Mouse (Mus musculus): Measurements from ENCODE around the gene A1cf. TPM values are rescaled to one million over a fixed set of nuclear protein-coding genes. Genes with fewer than 3 reads are reported as not detected.

The A1cf gene
- polyA plus RNA-seq, 1 experiment from 2014 or later: 0.79 TPM

DNA sequence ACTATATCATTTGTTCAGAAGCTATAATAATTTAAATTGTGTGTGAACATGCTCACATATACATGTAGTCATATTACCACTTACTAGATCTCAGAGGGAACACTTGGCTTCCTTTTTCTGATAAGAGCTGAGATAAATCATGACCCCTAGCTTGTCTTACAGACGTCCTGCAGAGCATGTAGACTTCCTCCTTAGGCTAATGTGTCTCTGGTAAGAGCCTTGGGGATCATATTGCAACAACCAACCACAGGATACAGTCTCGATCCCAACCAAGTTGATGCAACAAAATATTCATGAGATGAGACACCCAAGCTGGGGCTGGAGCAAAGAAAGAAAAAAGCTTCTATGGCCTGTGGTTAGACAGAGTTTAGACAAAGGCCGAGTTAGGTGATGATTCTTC, 94.6 kb downstream of the A1cf start:
- H3K36me3 ChIP-seq (ENCODE audit: control insufficient read depth, insufficient read depth, low read length): no peaks in the 10 kb centered on the region
- no peak overlapping the region for H3K9ac ChIP-seq (ENCODE audit: low read depth, low read length)
- 38% methylated on average over 3 of the region's 3 CpGs for WGBS
- no peak overlapping the region for H3K4me3 ChIP-seq (ENCODE audit: low read length)
- no peaks in the 10 kb centered on the region for H3K27me3 ChIP-seq (ENCODE audit: control insufficient read depth, insufficient read depth, low read length)
- no peak overlapping the region for H3K4me2 ChIP-seq (replicated peaks; ENCODE audit: low read depth, low read length)
- ATAC-seq (ENCODE audit: low FRiP score, low TSS enrichment): no peak
- H3K27ac ChIP-seq (ENCODE audit: low read depth, low read length): no peak overlapping the region
- no peaks in the 10 kb centered on the region for H3K4me1 ChIP-seq (ENCODE audit: control insufficient read depth, insufficient read depth, low read length)
- H3K9me3 ChIP-seq (ENCODE audit: control insufficient read depth, low read length): no peaks in the 10 kb centered on the region

- Histone ChIP-seq H3K9ac (ENCODE audit: low read depth, low read length) (no peak overlapping the region), H3K27me3 (ENCODE audit: control insufficient read depth, insufficient read depth, low read length) (no peaks in the 10 kb centered on the region), H3K36me3 (ENCODE audit: control insufficient read depth, insufficient read depth, low read length) (no peaks in the 10 kb centered on the region), H3K4me2 (replicated peaks; ENCODE audit: low read depth, low read length) (no peak overlapping the region), H3K4me3 (ENCODE audit: low read length) (no peak overlapping the region), H3K4me1 (ENCODE audit: control insufficient read depth, insufficient read depth, low read length) (no peaks in the 10 kb centered on the region), H3K9me3 (ENCODE audit: control insufficient read depth, low read length) (no peaks in the 10 kb centered on the region), H3K27ac (ENCODE audit: low read depth, low read length) (no peak overlapping the region)
- WGBS: 74% methylated on average over 5 of the region's 5 CpGs
- ATAC-seq (ENCODE audit: low FRiP score, low TSS enrichment): no peak
These were observed 99.5 kb downstream of the A1cf start for GRCm38 (mm10) chr19:31967933-31968532.

DNA sequence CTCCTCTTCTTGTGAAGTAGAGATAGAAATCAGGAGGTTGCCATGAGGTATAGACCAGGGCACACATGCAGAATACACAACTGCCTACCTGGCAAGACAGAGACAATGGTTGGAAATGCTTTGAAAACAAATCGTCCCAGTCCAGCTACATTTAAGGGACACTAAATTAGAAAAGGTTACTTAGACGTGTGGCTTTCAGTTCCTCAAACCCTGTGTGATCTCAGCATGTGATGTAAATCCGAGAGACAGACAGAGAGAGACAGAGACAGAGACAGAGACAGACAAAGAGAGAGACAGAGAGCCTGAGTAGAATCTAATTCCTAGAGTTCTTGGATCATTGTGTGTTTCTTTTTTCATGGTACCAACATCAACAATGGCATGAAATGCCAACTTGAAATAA, 102.8 kb downstream of the A1cf start:
- no peaks in the 10 kb centered on the region for H3K36me3 ChIP-seq (ENCODE audit: control insufficient read depth, insufficient read depth, low read length)
- no peak for ATAC-seq (ENCODE audit: low FRiP score, low TSS enrichment)
- no peaks in the 10 kb centered on the region for H3K27me3 ChIP-seq (ENCODE audit: control insufficient read depth, insufficient read depth, low read length)
- H3K4me1 ChIP-seq (ENCODE audit: control insufficient read depth, insufficient read depth, low read length): 0 out of 2 replicates have a peak, but pooled peaks cover 3% of the 10 kb centered on the region
- no peak overlapping the region for H3K4me2 ChIP-seq (replicated peaks; ENCODE audit: low read depth, low read length)
- H3K9ac ChIP-seq (ENCODE audit: low read depth, low read length): no peak overlapping the region
- H3K9me3 ChIP-seq (ENCODE audit: control insufficient read depth, low read length): no peaks in the 10 kb centered on the region
- 50% methylated on average over 3 of the region's 3 CpGs for WGBS
- no peak overlapping the region for H3K27ac ChIP-seq (ENCODE audit: low read depth, low read length)
- no peak overlapping the region for H3K4me3 ChIP-seq (ENCODE audit: low read length)

GRCm38 (mm10) chr19:31971998-31972397, 103.4 kb downstream of the A1cf start:
- ATAC-seq (ENCODE audit: low FRiP score, low TSS enrichment): peak; percentile 89
- 11% methylated on average over 6 of the region's 6 CpGs for WGBS

GRCm38 (mm10) chr19:31975882-31976281, 107.3 kb downstream of the A1cf start:
- no peaks in the 10 kb centered on the region for H3K27me3 ChIP-seq (ENCODE audit: control insufficient read depth, insufficient read depth, low read length)
- H3K9me3 ChIP-seq (ENCODE audit: control insufficient read depth, low read length): no peaks in the 10 kb centered on the region
- H3K27ac ChIP-seq (ENCODE audit: low read depth, low read length): no peak overlapping the region
- H3K4me3 ChIP-seq (ENCODE audit: low read length): no peak overlapping the region
- no peak overlapping the region for H3K4me2 ChIP-seq (replicated peaks; ENCODE audit: low read depth, low read length)
- 0 out of 2 replicates have a peak, but pooled peaks cover 3% of the 10 kb centered on the region for H3K4me1 ChIP-seq (ENCODE audit: control insufficient read depth, insufficient read depth, low read length)
- no peak overlapping the region for H3K9ac ChIP-seq (ENCODE audit: low read depth, low read length)
- WGBS: 57% methylated on average over 2 of the region's 2 CpGs
- peak; percentile 85; the same call in 1 of the 2 replicates for ATAC-seq (ENCODE audit: low FRiP score, low TSS enrichment)
- no peaks in the 10 kb centered on the region for H3K36me3 ChIP-seq (ENCODE audit: control insufficient read depth, insufficient read depth, low read length)

More at GRCm38 (mm10) chr19:31971998-31972397, 103.4 kb downstream of the A1cf start:
- H3K27ac ChIP-seq (ENCODE audit: low read depth, low read length): no peak overlapping the region
- H3K4me1 ChIP-seq (ENCODE audit: control insufficient read depth, insufficient read depth, low read length): 0 out of 2 replicates have a peak, but pooled peaks cover 3% of the 10 kb centered on the region
- H3K27me3 ChIP-seq (ENCODE audit: control insufficient read depth, insufficient read depth, low read length): no peaks in the 10 kb centered on the region
- no peaks in the 10 kb centered on the region for H3K9me3 ChIP-seq (ENCODE audit: control insufficient read depth, low read length)
- H3K9ac ChIP-seq (ENCODE audit: low read depth, low read length): no peak overlapping the region
- H3K36me3 ChIP-seq (ENCODE audit: control insufficient read depth, insufficient read depth, low read length): no peaks in the 10 kb centered on the region
- no peak overlapping the region for H3K4me3 ChIP-seq (ENCODE audit: low read length)
- H3K4me2 ChIP-seq (replicated peaks; ENCODE audit: low read depth, low read length): no peak overlapping the region

DNA sequence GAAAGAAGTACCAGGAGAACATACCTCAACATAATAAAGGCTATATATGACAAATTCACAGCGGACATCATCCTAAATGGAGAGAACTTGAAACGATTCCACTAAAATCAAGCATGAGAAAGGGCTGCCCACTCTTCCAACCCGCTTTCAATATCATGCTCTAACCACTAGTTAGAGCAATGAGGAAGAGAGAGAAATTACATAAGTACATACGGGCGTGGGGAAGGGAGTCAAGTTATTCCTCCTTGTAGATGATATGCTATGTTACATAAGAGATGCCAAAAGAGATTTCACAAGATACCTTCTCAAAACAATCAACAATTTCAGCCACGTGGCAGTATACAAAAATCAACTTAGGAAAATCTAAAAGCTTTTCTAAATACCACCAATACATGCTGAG, 122.5 kb downstream of the A1cf start:
- no peak overlapping the region for H3K4me3 ChIP-seq (ENCODE audit: low read length)
- H3K9me3 ChIP-seq (ENCODE audit: control insufficient read depth, low read length): no peaks in the 10 kb centered on the region
- H3K36me3 ChIP-seq (ENCODE audit: control insufficient read depth, insufficient read depth, low read length): no peaks in the 10 kb centered on the region
- no peaks in the 10 kb centered on the region for H3K27me3 ChIP-seq (ENCODE audit: control insufficient read depth, insufficient read depth, low read length)
- no peaks in the 10 kb centered on the region for H3K4me1 ChIP-seq (ENCODE audit: control insufficient read depth, insufficient read depth, low read length)
- H3K9ac ChIP-seq (ENCODE audit: low read depth, low read length): no peak overlapping the region
- 91% methylated on average over 6 of the region's 6 CpGs for WGBS
- H3K27ac ChIP-seq (ENCODE audit: low read depth, low read length): no peak overlapping the region
- H3K4me2 ChIP-seq (replicated peaks; ENCODE audit: low read depth, low read length): no peak overlapping the region
- no peak for ATAC-seq (ENCODE audit: low FRiP score, low TSS enrichment)

DNA sequence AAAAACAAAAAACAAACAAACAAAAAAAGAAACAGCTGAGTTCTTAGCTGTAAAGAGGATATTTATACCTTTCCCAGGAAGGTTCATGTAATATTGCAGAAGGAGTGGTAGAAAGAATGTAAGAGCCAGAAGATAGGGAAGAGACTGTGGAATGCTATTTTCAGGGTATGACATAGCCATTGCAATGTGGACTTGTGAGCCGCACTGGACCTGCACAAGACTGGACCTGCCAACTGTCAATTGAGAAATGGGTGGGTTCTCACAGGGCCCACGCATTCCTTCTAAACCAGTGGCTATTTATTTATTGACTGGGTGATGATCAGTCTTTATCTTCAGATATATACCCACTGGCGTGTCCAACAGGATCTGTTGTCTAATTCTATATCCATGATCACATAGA, 128.4 kb downstream of the A1cf start:
- H3K36me3 ChIP-seq (ENCODE audit: control insufficient read depth, insufficient read depth, low read length): no peaks in the 10 kb centered on the region
- no peak overlapping the region for H3K9ac ChIP-seq (ENCODE audit: low read depth, low read length)
- no peak overlapping the region for H3K27ac ChIP-seq (ENCODE audit: low read depth, low read length)
- no peak for ATAC-seq (ENCODE audit: low FRiP score, low TSS enrichment)
- WGBS: 96% methylated on average over 3 of the region's 3 CpGs
- H3K9me3 ChIP-seq (ENCODE audit: control insufficient read depth, low read length): no peaks in the 10 kb centered on the region
- no peaks in the 10 kb centered on the region for H3K27me3 ChIP-seq (ENCODE audit: control insufficient read depth, insufficient read depth, low read length)
- no peaks in the 10 kb centered on the region for H3K4me1 ChIP-seq (ENCODE audit: control insufficient read depth, insufficient read depth, low read length)
- H3K4me3 ChIP-seq (ENCODE audit: low read length): no peak overlapping the region
- H3K4me2 ChIP-seq (replicated peaks; ENCODE audit: low read depth, low read length): no peak overlapping the region

Other genes starting within 250 kb of the A1cf start
- 1.9 and 2.1 TPM in 2 replicates for gene Prkg1, start 103.7 kb upstream of the A1cf start, polyA plus RNA-seq (2014; fragmentation: Nextera tagmentation; extraction: Ambion mirVana)
- 1.6 and 1.8 TPM in 2 replicates for gene Asah2, start 239.4 kb downstream of the A1cf start, polyA plus RNA-seq (2014; fragmentation: Nextera tagmentation; extraction: Ambion mirVana)

All from kidney, embryonic 14.5 days (tissue).